Mouse (Mus musculus) MEL (cell line): ENCODE measurements at regions not wholly inside any gene's neighbourhood (a gene's known extent, or its start where the extent isn't known, plus 50 kb on each side); places are given as distances from the start of the nearest gene placed in this dataset.

ENCODE experiments used
- CTCF ChIP-seq, 3 experiments: IDR thresholded peaks in 2 of 3; conservative IDR thresholded peaks in 1 of 3; 2 replicates each; pipeline ENCODE4 v1.5.1; 2011 to 2012; ENCODE audit warnings: low read length in 3 of 3, low read depth in 2 of 3, mild to moderate bottlenecking in 2 of 3, improper control_type of control experiment in 1 of 3, inconsistent platforms in 1 of 3, mixed read lengths in 1 of 3, moderate library complexity in 1 of 3; ENCODE audit not compliant: control insufficient read depth in 1 of 3, insufficient read depth in 1 of 3, poor library complexity in 1 of 3, severe bottlenecking in 1 of 3
- ETS1 ChIP-seq: IDR thresholded peaks from 2 replicates; pipeline ENCODE4 v1.6.1; 2012; ENCODE audit warnings: low read depth, mild to moderate bottlenecking, inconsistent platforms, low read length, improper control_type of control experiment, moderate library complexity
- MYB ChIP-seq: IDR thresholded peaks from 2 replicates; pipeline ENCODE4 v1.6.1; 2011; ENCODE audit warnings: mild to moderate bottlenecking, low read depth, low read length, improper control_type of control experiment
- POLR2A ChIP-seq, 2 experiments: IDR thresholded peaks; 2 replicates each; pipeline ENCODE4 v1.6.1; 2011 to 2012; ENCODE audit warnings: low read length in 2 of 2, mild to moderate bottlenecking in 2 of 2, control low read depth in 1 of 2, improper control_type of control experiment in 1 of 2, low read depth in 1 of 2, moderate library complexity in 1 of 2; ENCODE audit not compliant: control insufficient read depth in 1 of 2, insufficient read depth in 1 of 2, poor library complexity in 1 of 2

- TF ChIP-seq POLR2A (IDR thresholded peaks at IDR 0.05; ENCODE audit: control insufficient read depth in 1 of 2, insufficient read depth in 1 of 2, low read depth in 1 of 2, low read length in 2 of 2, poor library complexity in 1 of 2): no peak
- peak in 2 of 3 experiments; percentile 22 to 37; a peak in 3 of 6 replicates for TF ChIP-seq CTCF (IDR thresholded peaks at IDR 0.05 in 2 of 3, conservative IDR thresholded peaks at IDR 0.05 in 1 of 3; ENCODE audit: control insufficient read depth in 1 of 3, insufficient read depth in 1 of 3, low read depth in 2 of 3, low read length in 3 of 3, poor library complexity in 1 of 3, severe bottlenecking in 1 of 3)
- no peak for TF ChIP-seq MYB
- no peak for TF ChIP-seq ETS1
Measured at GRCm38 (mm10) chr3:54555954-54556353, 136.7 kb upstream of the Supt20 start.
